Comparison of ENCODE assay signal across 8 mouse cellular contexts in genomic region chr4:155151221-155151788, GRCm38 (mm10).
DNase-seq lines count a peak whose midpoint lies in the region; ATAC-seq lines count a peak whose summit lies in the region.

No protein-coding gene starts in this region.

- peaks cover 10% of the 10 kb centered on the region for H3K36me3 ChIP-seq in liver, embryonic 13.5 days
- 0 out of 2 replicates have a peak, but pooled peaks cover under 1% of the 10 kb centered on the region for H3K36me3 ChIP-seq in stomach, embryonic 16.5 days (ENCODE audit: control insufficient read depth, insufficient read depth, low read length)

- ATAC-seq in liver, embryonic 13.5 days (ENCODE audit: low read depth) = no peak
- ATAC-seq in stomach, embryonic 16.5 days (ENCODE audit: insufficient read depth, low FRiP score) = no peak

- H3K27me3 ChIP-seq in liver, embryonic 13.5 days = peaks cover 35% of the 10 kb centered on the region
- H3K27me3 ChIP-seq in stomach, embryonic 16.5 days (ENCODE audit: control insufficient read depth, insufficient read depth, low read length) = no peaks in the 10 kb centered on the region

- H3K4me1 ChIP-seq in liver, embryonic 13.5 days (replicated peaks) = peaks cover 22% of the 10 kb centered on the region
- peaks cover 45% of the 10 kb centered on the region for H3K4me1 ChIP-seq in stomach, embryonic 16.5 days (ENCODE audit: control insufficient read depth, insufficient read depth, low read length)

- peak; percentile 53 for DNase-seq in cerebellum, adult 9-11 months
- DNase-seq in cerebellum, postnatal 25 days = no peak
- DNase-seq in thymus, postnatal 14 days = peak; percentile 25
- no peak for DNase-seq in thymus, postnatal 0 days (ENCODE audit: low spot score)
- DNase-seq in liver, embryonic 13.5 days = no peak
- no peak for DNase-seq in gastrocnemius, postnatal 36 days
- no peak for DNase-seq in kidney, adult 18-20 months

- WGBS in liver, embryonic 13.5 days (ENCODE audit: insufficient replicate concordance) = 26% methylated on average over 12 of the region's 12 CpGs
- 44% methylated on average over 12 of the region's 12 CpGs for WGBS in stomach, embryonic 16.5 days

- peak overlapping the region; percentile 72 for H3K4me2 ChIP-seq in liver, embryonic 13.5 days
- H3K4me2 ChIP-seq in stomach, embryonic 16.5 days (ENCODE audit: low read depth, low read length) = peak overlapping the region; percentile 79

- H3K27ac ChIP-seq in liver, embryonic 13.5 days = 0 out of 2 replicates have a peak overlapping the region, but pooled peaks have one; percentile 43
- peak overlapping the region; percentile 92 for H3K27ac ChIP-seq in stomach, embryonic 16.5 days (ENCODE audit: low read length)

- peak overlapping the region; percentile 54 for H3K4me3 ChIP-seq in liver, embryonic 13.5 days (replicated peaks)
- peak overlapping the region; percentile 50 for H3K4me3 ChIP-seq in stomach, embryonic 16.5 days (replicated peaks; ENCODE audit: low read length)

- no peaks in the 10 kb centered on the region for H3K9me3 ChIP-seq in liver, embryonic 13.5 days (replicated peaks)
- no peaks in the 10 kb centered on the region for H3K9me3 ChIP-seq in stomach, embryonic 16.5 days (replicated peaks; ENCODE audit: control insufficient read depth, low read length)

- peak overlapping the region; percentile 66 for H3K9ac ChIP-seq in liver, embryonic 13.5 days
- H3K9ac ChIP-seq in stomach, embryonic 16.5 days (ENCODE audit: low read length) = peak overlapping the region; percentile 79

- intact Hi-C loops in gastrocnemius, postnatal 36 days (cut with DNase I) = no loop called here

Comparison
In these comparisons a context has a peak if more than half of its experiments do, and no peak if none do; other contexts are left out.
1. DNase-seq: peak in cerebellum, adult 9-11 months (single experiment) and thymus, postnatal 14 days (single experiment); none in cerebellum, postnatal 25 days (0 of 2), thymus, postnatal 0 days (single experiment), liver, embryonic 13.5 days (single experiment), gastrocnemius, postnatal 36 days (0 of 2) and kidney, adult 18-20 months (single experiment).